Mouse (Mus musculus) forebrain, embryonic 11.5 days (tissue): ENCODE results near the gene Leng8. TPM values are rescaled to one million over a fixed set of nuclear protein-coding genes. Genes with fewer than 3 reads are reported as not detected.
A peak's percentile ranks its signal among the peaks of the same experiment; 100 is the strongest.

ENCODE experiments used
- ATAC-seq: fragments of 200-750 bp; cut with Nextera tagmentation; replicated peaks from 2 replicates; pipeline ENCODE4 v1.8.0; 2017; ENCODE audit warnings: moderate TSS enrichment; ENCODE audit not compliant: low FRiP score
- DNase-seq: peaks from one replicate; pipeline ENCODE4 v3.0.0-alpha.2; 2017; ENCODE audit warnings: low spot score
- H3K27ac ChIP-seq: fragments of 300-500 bp; sonication (generic); 2 replicates; pipeline ENCODE4 v1.5.1; 2014; ENCODE audit warnings: low read depth, low read length
- H3K27me3 ChIP-seq: fragments of 300-500 bp; sonication (generic); 2 replicates; pipeline ENCODE4 v1.6.1; 2014; ENCODE audit warnings: mild to moderate bottlenecking, low read length, mixed read lengths; ENCODE audit not compliant: control insufficient read depth, insufficient read depth
- H3K36me3 ChIP-seq: fragments of 300-500 bp; sonication (generic); 2 replicates; pipeline ENCODE4 v1.6.1; 2014; ENCODE audit warnings: mild to moderate bottlenecking, low read length, moderate library complexity, mixed read lengths; ENCODE audit not compliant: control insufficient read depth, insufficient read depth
- H3K4me1 ChIP-seq: fragments of 300-500 bp; sonication (generic); replicated peaks from 2 replicates; pipeline ENCODE4 v1.6.1; 2014; ENCODE audit warnings: low read length, mixed read lengths; ENCODE audit not compliant: control insufficient read depth, insufficient read depth
- H3K4me2 ChIP-seq: fragments of 300-500 bp; sonication (generic); 2 replicates; pipeline ENCODE4 v1.6.1; 2014; ENCODE audit warnings: low read depth, mild to moderate bottlenecking, low read length, moderate library complexity, mixed read lengths; ENCODE audit not compliant: severe bottlenecking
- H3K4me3 ChIP-seq: fragments of 300-500 bp; sonication (generic); 2 replicates; pipeline ENCODE4 v1.5.1; 2014; ENCODE audit warnings: low read depth, low read length
- H3K9ac ChIP-seq: fragments of 300-500 bp; sonication (generic); 2 replicates; pipeline ENCODE4 v1.6.1; 2014; ENCODE audit warnings: low read length
- H3K9me3 ChIP-seq: fragments of 300-500 bp; sonication (generic); 2 replicates; pipeline ENCODE4 v1.6.1; 2016; ENCODE audit warnings: low read length, mixed read lengths; ENCODE audit not compliant: control insufficient read depth
- WGBS: fragments of 180-500 bp; shearing (Covaris S2); extraction: QIAGEN DNeasy Blood & Tissue Kit; methylation state at CpG from one replicate; pipeline ENCODE4 v1.1.7; 2014; 5-methylcytosine and 5-hydroxymethylcytosine counted together
- polyA plus RNA-seq: library from polyadenylated mRNA; unstranded; fragments of >200 nt; fragmentation: Nextera tagmentation; extraction: Ambion mirVana; gene quantifications from 2 replicates; pipeline ENCODE4 v1.2.1, GENCODE M21; 2014

Gene Leng8
- polyA plus RNA-seq, result 77.4 and 77.5 TPM in 2 replicates

- Histone ChIP-seq H3K9ac (peak within 1 kb of the TSS; percentile 80), H3K27ac (peak within 1 kb of the TSS; percentile 90), H3K9me3 (no peaks in the 10 kb centered on the region), H3K36me3 (peaks cover 14% of the 10 kb centered on the region), H3K4me3 (peak within 1 kb of the TSS; percentile 73), H3K4me2 (peak within 1 kb of the TSS; percentile 75), H3K4me1 (peaks cover 4% of the 10 kb centered on the region; the same call in 1 of the 2 replicates), H3K27me3 (no peaks in the 10 kb centered on the region)
- peak; percentile 99 for ATAC-seq
- under 1% methylated on average over 60 of the region's 78 CpGs for WGBS
- peak; percentile 99 for DNase-seq
Observed at GRCm38 (mm10) chr7:4136771-4137531, at the start of gene Leng8. Gene Leng8, plus strand, starts transcription at chr7:4137039.

DNA sequence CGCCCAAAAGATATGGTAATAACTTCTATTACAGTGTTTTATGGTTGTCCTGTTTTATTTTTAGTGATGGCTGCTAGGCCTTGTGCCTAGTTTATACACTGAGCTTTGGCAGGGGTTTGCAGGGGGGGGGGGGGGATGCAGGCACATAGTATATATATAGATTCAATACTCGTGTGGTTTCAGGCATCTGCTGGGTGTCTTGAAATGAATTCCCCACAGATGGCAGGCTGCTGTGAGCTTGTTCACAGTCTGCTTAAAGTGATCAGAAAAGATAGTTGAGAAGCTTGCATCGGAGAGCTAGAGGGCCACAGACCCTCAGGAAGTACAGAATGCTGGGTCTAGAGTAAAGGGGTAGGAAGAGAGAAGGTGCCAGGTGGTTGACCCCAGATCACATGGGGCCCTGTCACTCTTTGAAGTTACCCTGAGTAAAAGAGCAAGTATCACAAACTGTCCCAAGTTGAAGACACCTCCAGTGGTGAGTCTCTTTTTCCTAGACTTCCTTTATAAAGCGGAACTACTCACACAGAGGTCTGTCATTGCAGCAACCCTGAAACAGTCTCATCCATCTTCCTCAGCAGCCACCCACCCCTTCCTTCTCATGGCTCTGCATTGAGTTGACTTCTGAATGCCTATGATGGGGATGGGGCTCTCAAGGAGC, 49.5 kb upstream of the Leng8 start:
- 80% methylated on average over 4 of the region's 4 CpGs for WGBS
- no peak overlapping the region for H3K27ac ChIP-seq
- no peak overlapping the region for H3K9ac ChIP-seq
- no peak overlapping the region for H3K4me2 ChIP-seq
- DNase-seq (no peak), ATAC-seq (no peak)
- no peaks in the 10 kb centered on the region for H3K36me3 ChIP-seq
- no peaks in the 10 kb centered on the region for H3K9me3 ChIP-seq
- H3K4me1 ChIP-seq, result no peaks in the 10 kb centered on the region
- H3K4me3 ChIP-seq, result no peak overlapping the region
- H3K27me3 ChIP-seq, result no peaks in the 10 kb centered on the region

GRCm38 (mm10) chr7:4087896-4088480, 48.9 kb upstream of the Leng8 start:
- no peak overlapping the region for H3K4me2 ChIP-seq
- no peaks in the 10 kb centered on the region for H3K27me3 ChIP-seq
- H3K4me1 ChIP-seq, result no peaks in the 10 kb centered on the region
- 87% methylated on average over 6 of the region's 6 CpGs for WGBS
- DNase-seq (no peak), ATAC-seq (no peak)
- no peak overlapping the region for H3K27ac ChIP-seq
- H3K4me3 ChIP-seq, result no peak overlapping the region
- H3K9me3 ChIP-seq, result no peaks in the 10 kb centered on the region
- no peaks in the 10 kb centered on the region for H3K36me3 ChIP-seq
- no peak overlapping the region for H3K9ac ChIP-seq

- Histone ChIP-seq H3K4me1 (no peaks in the 10 kb centered on the region), H3K4me3 (no peak overlapping the region), H3K9me3 (no peaks in the 10 kb centered on the region), H3K27me3 (no peaks in the 10 kb centered on the region), H3K4me2 (no peak overlapping the region), H3K9ac (no peak overlapping the region), H3K27ac (no peak overlapping the region), H3K36me3 (no peaks in the 10 kb centered on the region)
- 94% methylated on average over 2 of the region's 2 CpGs for WGBS
- ATAC-seq (no peak), DNase-seq (no peak)
Observed at GRCm38 (mm10) chr7:4088679-4089078, 48.2 kb upstream of the Leng8 start.

DNA sequence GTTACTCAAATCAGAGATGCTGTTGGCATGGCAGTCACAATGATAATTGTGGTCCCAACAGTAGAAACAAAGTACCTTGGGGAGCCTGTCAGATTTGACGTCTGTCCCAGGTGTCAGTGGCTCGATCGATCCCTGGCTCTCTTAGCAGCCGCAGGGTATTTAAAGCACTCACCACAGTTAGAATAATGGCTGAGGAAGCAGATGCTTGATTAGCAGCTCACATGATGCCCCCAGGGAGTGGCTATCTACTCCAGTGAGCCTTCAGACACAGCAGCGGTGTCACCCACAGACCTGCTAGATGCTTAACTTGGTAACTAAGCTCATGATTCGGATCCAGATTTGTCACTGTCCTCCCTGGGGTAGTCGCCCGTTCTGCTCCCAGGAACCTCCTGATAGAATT, 45.7 kb upstream of the Leng8 start:
- H3K4me2 ChIP-seq, result no peak overlapping the region
- 58% methylated on average over 8 of the region's 8 CpGs for WGBS
- H3K36me3 ChIP-seq, result no peaks in the 10 kb centered on the region
- H3K4me1 ChIP-seq, result no peaks in the 10 kb centered on the region
- no peaks in the 10 kb centered on the region for H3K9me3 ChIP-seq
- no peak overlapping the region for H3K9ac ChIP-seq
- H3K4me3 ChIP-seq, result no peak overlapping the region
- no peaks in the 10 kb centered on the region for H3K27me3 ChIP-seq
- H3K27ac ChIP-seq, result no peak overlapping the region
- DNase-seq (no peak), ATAC-seq (no peak)

GRCm38 (mm10) chr7:4098301-4098700, 38.5 kb upstream of the Leng8 start:
- H3K9ac ChIP-seq, result no peak overlapping the region
- no peak overlapping the region for H3K4me2 ChIP-seq
- no peaks in the 10 kb centered on the region for H3K27me3 ChIP-seq
- no peak for DNase-seq
- H3K4me1 ChIP-seq, result no peaks in the 10 kb centered on the region
- no peak overlapping the region for H3K27ac ChIP-seq
- H3K4me3 ChIP-seq, result no peak overlapping the region
- H3K9me3 ChIP-seq, result no peaks in the 10 kb centered on the region
- 80% methylated on average over 2 of the region's 2 CpGs for WGBS
- no peaks in the 10 kb centered on the region for H3K36me3 ChIP-seq
- ATAC-seq, result no peak

- no peaks in the 10 kb centered on the region for H3K27me3 ChIP-seq
- DNase-seq, result no peak
- H3K27ac ChIP-seq, result no peak overlapping the region
- no peak overlapping the region for H3K4me2 ChIP-seq
- WGBS, result 84% methylated on average over 2 of the region's 2 CpGs
- H3K4me3 ChIP-seq, result no peak overlapping the region
- H3K9me3 ChIP-seq, result no peaks in the 10 kb centered on the region
- H3K36me3 ChIP-seq, result no peaks in the 10 kb centered on the region
- H3K9ac ChIP-seq, result no peak overlapping the region
- ATAC-seq, result no peak
- H3K4me1 ChIP-seq, result no peaks in the 10 kb centered on the region
Observed at GRCm38 (mm10) chr7:4098832-4099231, 38.0 kb upstream of the Leng8 start.

DNA sequence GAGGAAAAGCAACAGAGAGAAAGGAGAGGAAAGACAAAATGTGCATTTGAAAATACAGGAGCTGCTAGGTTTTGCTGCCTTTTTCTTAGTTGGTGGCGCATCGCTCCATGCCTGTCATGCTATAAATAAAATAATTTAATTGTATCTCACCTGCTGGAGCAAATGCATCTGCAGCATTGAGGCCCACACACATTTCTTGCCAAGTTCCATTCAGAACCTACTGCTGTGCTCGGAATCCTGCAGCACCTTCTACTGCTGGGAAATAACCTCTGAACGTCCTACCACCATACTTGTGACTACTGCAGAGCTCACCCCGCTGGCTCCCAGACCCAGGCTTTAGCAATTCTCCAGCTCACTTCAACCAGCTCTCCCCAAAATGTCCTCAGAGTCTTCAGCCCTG, 35.7 kb upstream of the Leng8 start:
- no peak for DNase-seq
- 81% methylated on average over 5 of the region's 5 CpGs for WGBS

More for the DNA sequence above, 35.7 kb upstream of the Leng8 start:
- no peaks in the 10 kb centered on the region for H3K4me1 ChIP-seq
- H3K36me3 ChIP-seq, result no peaks in the 10 kb centered on the region
- no peaks in the 10 kb centered on the region for H3K9me3 ChIP-seq
- no peak overlapping the region for H3K4me3 ChIP-seq
- H3K27me3 ChIP-seq, result no peaks in the 10 kb centered on the region
- no peak overlapping the region for H3K9ac ChIP-seq
- ATAC-seq, result no peak
- no peak overlapping the region for H3K4me2 ChIP-seq
- H3K27ac ChIP-seq, result no peak overlapping the region
